Mouse (Mus musculus) intestine, embryonic 15.5 days (tissue): Measurements from ENCODE around the gene Nup210. TPM values are rescaled to one million over a fixed set of nuclear protein-coding genes. Genes with fewer than 3 reads are reported as not detected.

Experiments
- ATAC-seq: fragments of 200-750 bp; cut with Nextera tagmentation; 2 replicates; pipeline ENCODE4 v1.8.0; 2017; ENCODE audit warnings: moderate TSS enrichment, moderate library complexity
- H3K27ac ChIP-seq: fragments of 300-500 bp; sonication (generic); 2 replicates; pipeline ENCODE4 v1.5.1; 2015; ENCODE audit warnings: mild to moderate bottlenecking, inconsistent platforms
- H3K27me3 ChIP-seq: fragments of 300-500 bp; sonication (generic); replicated peaks from 2 replicates; pipeline ENCODE4 v1.6.1; 2015; ENCODE audit warnings: inconsistent platforms
- H3K36me3 ChIP-seq: fragments of 300-500 bp; sonication (generic); 2 replicates; pipeline ENCODE4 v1.6.1; 2015; ENCODE audit warnings: inconsistent platforms
- H3K4me1 ChIP-seq: fragments of 300-500 bp; sonication (generic); replicated peaks from 2 replicates; pipeline ENCODE4 v1.6.1; 2015; ENCODE audit warnings: inconsistent platforms
- H3K4me2 ChIP-seq: fragments of 300-500 bp; sonication (generic); replicated peaks from 2 replicates; pipeline ENCODE4 v1.6.1; 2015; ENCODE audit warnings: mild to moderate bottlenecking, inconsistent platforms
- H3K4me3 ChIP-seq: fragments of 300-500 bp; sonication (generic); replicated peaks from 2 replicates; pipeline ENCODE4 v1.5.1; 2015; ENCODE audit warnings: inconsistent platforms
- H3K9ac ChIP-seq: fragments of 300-500 bp; sonication (generic); 2 replicates; pipeline ENCODE4 v1.6.1; 2015; ENCODE audit warnings: inconsistent platforms
- H3K9me3 ChIP-seq: fragments of 300-500 bp; sonication (generic); 2 replicates; pipeline ENCODE4 v1.6.1; 2016; ENCODE audit warnings: inconsistent platforms
- WGBS: fragments of 180-500 bp; shearing (Covaris S2); methylation state at CpG from one replicate; pipeline ENCODE4 v1.1.7; 2015; 5-methylcytosine and 5-hydroxymethylcytosine counted together
- polyA plus RNA-seq: library from polyadenylated mRNA; unstranded; fragments of >200 nt; fragmentation: Nextera tagmentation; extraction: Ambion mirVana; gene quantifications from 2 replicates; pipeline ENCODE4 v1.2.1, GENCODE M21; 2015

The Nup210 gene
- polyA plus RNA-seq, 1 experiment from 2014 or later, result 18.2 TPM

- WGBS, result 31% methylated on average over 3 of the region's 3 CpGs
- ATAC-seq, result 0 out of 2 replicates have a peak, but pooled peaks have one; percentile 56
- Histone ChIP-seq H3K4me1 (peaks cover 10% of the 10 kb centered on the region; the same call in 1 of the 2 replicates), H3K9me3 (no peaks in the 10 kb centered on the region), H3K27me3 (no peaks in the 10 kb centered on the region), H3K36me3 (no peaks in the 10 kb centered on the region), H3K4me2 (no peak overlapping the region), H3K27ac (no peak overlapping the region), H3K4me3 (no peak overlapping the region), H3K9ac (no peak overlapping the region)
Measured at GRCm38 (mm10) chr6:91003310-91003995, 113.2 kb downstream of the Nup210 start.

GRCm38 (mm10) chr6:91001566-91001965 lies 115.1 kb downstream of the Nup210 start:
- Histone ChIP-seq H3K27me3 (no peaks in the 10 kb centered on the region), H3K4me2 (no peak overlapping the region), H3K4me1 (peaks cover 10% of the 10 kb centered on the region; the same call in 1 of the 2 replicates), H3K9ac (no peak overlapping the region), H3K9me3 (no peaks in the 10 kb centered on the region), H3K36me3 (no peaks in the 10 kb centered on the region), H3K4me3 (no peak overlapping the region), H3K27ac (no peak overlapping the region)
- WGBS, result 51% methylated on average over 7 of the region's 7 CpGs
- ATAC-seq, result no peak

- Histone ChIP-seq H3K36me3 (no peaks in the 10 kb centered on the region), H3K4me2 (peak overlapping the region; percentile 37), H3K4me3 (0 out of 2 replicates have a peak overlapping the region, but pooled peaks have one; percentile 3), H3K9ac (no peak overlapping the region), H3K4me1 (peaks cover 10% of the 10 kb centered on the region; the same call in 1 of the 2 replicates), H3K27me3 (no peaks in the 10 kb centered on the region), H3K9me3 (no peaks in the 10 kb centered on the region), H3K27ac (no peak overlapping the region)
- peak; percentile 77 for ATAC-seq
- 25% methylated on average over 15 of the region's 15 CpGs for WGBS
Measured at GRCm38 (mm10) chr6:91000819-91001525, 115.7 kb downstream of the Nup210 start.

GRCm38 (mm10) chr6:90999176-90999575 lies 117.5 kb downstream of the Nup210 start:
- H3K4me3 ChIP-seq, result no peak overlapping the region
- 78% methylated on average over 4 of the region's 4 CpGs for WGBS

GRCm38 (mm10) chr6:90997025-90997424 lies 119.6 kb downstream of the Nup210 start:
- no peak overlapping the region for H3K4me2 ChIP-seq
- no peak overlapping the region for H3K9ac ChIP-seq
- H3K27me3 ChIP-seq, result no peaks in the 10 kb centered on the region
- H3K27ac ChIP-seq, result no peak overlapping the region
- H3K4me3 ChIP-seq, result no peak overlapping the region
- no peaks in the 10 kb centered on the region for H3K9me3 ChIP-seq
- no peak for ATAC-seq
- 93% methylated on average over 3 of the region's 3 CpGs for WGBS
- H3K4me1 ChIP-seq, result peaks cover 10% of the 10 kb centered on the region; the same call in 1 of the 2 replicates
- no peaks in the 10 kb centered on the region for H3K36me3 ChIP-seq

More at GRCm38 (mm10) chr6:90999176-90999575, 117.5 kb downstream of the Nup210 start:
- Histone ChIP-seq H3K27ac (no peak overlapping the region), H3K9me3 (no peaks in the 10 kb centered on the region), H3K27me3 (no peaks in the 10 kb centered on the region), H3K36me3 (no peaks in the 10 kb centered on the region), H3K4me2 (no peak overlapping the region), H3K9ac (no peak overlapping the region), H3K4me1 (peaks cover 10% of the 10 kb centered on the region; the same call in 1 of the 2 replicates)
- no peak for ATAC-seq

- 94% methylated on average over 2 of the region's 2 CpGs for WGBS
- Histone ChIP-seq H3K27ac (no peak overlapping the region), H3K4me3 (no peak overlapping the region), H3K4me1 (peaks cover 5% of the 10 kb centered on the region; the same call in 1 of the 2 replicates), H3K9ac (no peak overlapping the region), H3K9me3 (no peaks in the 10 kb centered on the region), H3K36me3 (no peaks in the 10 kb centered on the region), H3K4me2 (no peak overlapping the region), H3K27me3 (no peaks in the 10 kb centered on the region)
- no peak for ATAC-seq
Measured at GRCm38 (mm10) chr6:90996181-90996580, 120.4 kb downstream of the Nup210 start.

GRCm38 (mm10) chr6:90988648-90989317 lies 127.8 kb downstream of the Nup210 start, which contains the start of gene Iqsec1:
Iqsec1 (minus strand) TSS chr6:90988685.
- WGBS, result 2% methylated on average over 34 of the region's 39 CpGs
- H3K4me1 ChIP-seq, result peaks cover 18% of the 10 kb centered on the region
- peak within 1 kb of the TSS; percentile 54 for H3K9ac ChIP-seq
- peak within 1 kb of the TSS; percentile 100 for H3K4me2 ChIP-seq
- no peaks in the 10 kb centered on the region for H3K36me3 ChIP-seq
- peak within 1 kb of the TSS; percentile 73 for H3K4me3 ChIP-seq
- no peaks in the 10 kb centered on the region for H3K27me3 ChIP-seq
- peak within 1 kb of the TSS; percentile 44; the same call in 1 of the 2 replicates for H3K27ac ChIP-seq
- H3K9me3 ChIP-seq, result no peaks in the 10 kb centered on the region
- peak; percentile 95 for ATAC-seq

- Histone ChIP-seq H3K4me2 (peak overlapping the region; percentile 100), H3K4me3 (peak overlapping the region; percentile 73), H3K27ac (peak overlapping the region; percentile 44; the same call in 1 of the 2 replicates), H3K27me3 (no peaks in the 10 kb centered on the region), H3K4me1 (peaks cover 21% of the 10 kb centered on the region), H3K36me3 (no peaks in the 10 kb centered on the region), H3K9ac (peak overlapping the region; percentile 54), H3K9me3 (no peaks in the 10 kb centered on the region)
- 2% methylated on average over 40 of the region's 59 CpGs for WGBS
- ATAC-seq, result peak; percentile 40
Measured at GRCm38 (mm10) chr6:90988299-90988625, 128.4 kb downstream of the Nup210 start.

GRCm38 (mm10) chr6:90987561-90988298 lies 128.9 kb downstream of the Nup210 start:
- no peaks in the 10 kb centered on the region for H3K27me3 ChIP-seq
- H3K4me3 ChIP-seq, result peak overlapping the region; percentile 73
- peak overlapping the region; percentile 54 for H3K9ac ChIP-seq
- under 1% methylated on average over 76 of the region's 76 CpGs for WGBS
- H3K4me2 ChIP-seq, result peak overlapping the region; percentile 100
- peak; percentile 2; the same call in 1 of the 2 replicates for ATAC-seq
- H3K9me3 ChIP-seq, result no peaks in the 10 kb centered on the region
- H3K27ac ChIP-seq, result peak overlapping the region; percentile 44; the same call in 1 of the 2 replicates
- no peaks in the 10 kb centered on the region for H3K36me3 ChIP-seq
- H3K4me1 ChIP-seq, result peaks cover 21% of the 10 kb centered on the region

- ATAC-seq, result no peak
- 46% methylated on average over 3 of the region's 3 CpGs for WGBS
Measured at GRCm38 (mm10) chr6:90984101-90984500, 132.5 kb downstream of the Nup210 start.

GRCm38 (mm10) chr6:90974279-90974678 lies 142.3 kb downstream of the Nup210 start:
- Histone ChIP-seq H3K27ac (no peak overlapping the region), H3K4me3 (no peak overlapping the region)
- 81% methylated on average over 2 of the region's 2 CpGs for WGBS

More at GRCm38 (mm10) chr6:90984101-90984500, 132.5 kb downstream of the Nup210 start:
- H3K4me1 ChIP-seq, result peaks cover 21% of the 10 kb centered on the region
- H3K4me2 ChIP-seq, result no peak overlapping the region; the same call in 1 of the 2 replicates
- no peak overlapping the region for H3K4me3 ChIP-seq
- no peak overlapping the region for H3K27ac ChIP-seq
- no peaks in the 10 kb centered on the region for H3K27me3 ChIP-seq
- H3K36me3 ChIP-seq, result no peaks in the 10 kb centered on the region
- no peaks in the 10 kb centered on the region for H3K9me3 ChIP-seq
- H3K9ac ChIP-seq, result no peak overlapping the region

More at GRCm38 (mm10) chr6:90974279-90974678, 142.3 kb downstream of the Nup210 start:
- no peak overlapping the region for H3K9ac ChIP-seq
- H3K36me3 ChIP-seq, result no peaks in the 10 kb centered on the region
- H3K4me2 ChIP-seq, result no peak overlapping the region
- no peaks in the 10 kb centered on the region for H3K27me3 ChIP-seq
- H3K4me1 ChIP-seq, result 0 out of 2 replicates have a peak, but pooled peaks cover 3% of the 10 kb centered on the region
- H3K9me3 ChIP-seq, result no peaks in the 10 kb centered on the region
- ATAC-seq, result no peak
